Mouse (Mus musculus) forebrain, embryonic 15.5 days (tissue): ENCODE measurements around the gene Gm3106. TPM values are rescaled to one million over a fixed set of nuclear protein-coding genes. Genes with fewer than 3 reads are reported as not detected.
"Not testable (repeated sequence)": the region's sequence is repeated elsewhere in the genome, so short reads cannot be mapped to it uniquely, and the experiment has no call there.

Source experiments
- ATAC-seq: fragments of 200-750 bp; cut with Nextera tagmentation; replicated peaks from 2 replicates; pipeline ENCODE4 v1.8.0; 2017; ENCODE audit warnings: mild to moderate bottlenecking, moderate TSS enrichment, moderate library complexity
- H3K27ac ChIP-seq: fragments of 300-500 bp; sonication (generic); replicated peaks from 2 replicates; pipeline ENCODE4 v1.5.1; 2015; ENCODE audit warnings: mild to moderate bottlenecking, inconsistent platforms
- H3K27me3 ChIP-seq: fragments of 300-500 bp; sonication (generic); 2 replicates; pipeline ENCODE4 v1.6.1; 2015; ENCODE audit warnings: inconsistent platforms
- H3K36me3 ChIP-seq: fragments of 300-500 bp; sonication (generic); 2 replicates; pipeline ENCODE4 v1.6.1; 2015; ENCODE audit warnings: mild to moderate bottlenecking, inconsistent platforms
- H3K4me1 ChIP-seq: fragments of 300-500 bp; sonication (generic); 2 replicates; pipeline ENCODE4 v1.6.1; 2015; ENCODE audit warnings: inconsistent platforms
- H3K4me2 ChIP-seq: fragments of 300-500 bp; sonication (generic); replicated peaks from 2 replicates; pipeline ENCODE4 v1.6.1; 2015; ENCODE audit warnings: mild to moderate bottlenecking, inconsistent platforms
- H3K4me3 ChIP-seq: fragments of 300-500 bp; sonication (generic); 2 replicates; pipeline ENCODE4 v1.5.1; 2015; ENCODE audit warnings: mild to moderate bottlenecking, inconsistent platforms
- H3K9ac ChIP-seq: fragments of 300-500 bp; sonication (generic); replicated peaks from 2 replicates; pipeline ENCODE4 v1.6.1; 2015; ENCODE audit warnings: mild to moderate bottlenecking, inconsistent platforms
- H3K9me3 ChIP-seq: fragments of 300-500 bp; sonication (generic); 2 replicates; pipeline ENCODE4 v1.6.1; 2016; ENCODE audit warnings: inconsistent platforms
- WGBS: fragments of 180-500 bp; shearing (Covaris S2); methylation state at CpG from one replicate; pipeline ENCODE4 v1.1.7; 2015; ENCODE audit warnings: mixed read lengths; 5-methylcytosine and 5-hydroxymethylcytosine counted together
- polyA plus RNA-seq: library from polyadenylated mRNA; unstranded; fragments of >200 nt; fragmentation: Nextera tagmentation; extraction: Ambion mirVana; gene quantifications from 2 replicates; pipeline ENCODE4 v1.2.1, GENCODE M21; 2015

Gm3106 gene
- polyA plus RNA-seq = not detected in 2 replicates

DNA sequence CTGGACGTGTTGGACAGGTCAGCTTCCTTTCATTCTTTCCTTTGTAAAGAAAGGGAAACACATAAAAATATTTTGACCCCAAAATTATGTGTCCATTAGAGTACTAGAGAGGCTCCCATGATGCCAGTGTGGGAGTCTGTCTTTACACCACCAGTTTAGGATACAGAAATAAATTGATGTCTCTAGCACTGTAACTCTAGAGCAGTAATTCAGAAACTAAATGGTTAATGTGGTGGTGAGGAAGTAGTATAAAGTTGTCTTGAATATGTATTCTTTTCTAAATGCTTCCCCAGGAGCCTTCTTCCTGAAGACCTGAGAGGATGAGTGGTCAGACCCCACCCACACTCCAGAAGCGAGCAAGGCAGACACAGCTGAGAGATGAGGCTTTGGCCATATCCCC lies at the start of gene Gm3106:
Gene Gm3106, plus strand, starts transcription at position 301 of the 400 bp plus-strand sequence.
- not testable (repeated sequence) for H3K9me3 ChIP-seq, H3K4me2 ChIP-seq, H3K4me1 ChIP-seq, H3K27ac ChIP-seq, H3K4me3 ChIP-seq, ATAC-seq, H3K9ac ChIP-seq, H3K36me3 ChIP-seq, H3K27me3 ChIP-seq
- WGBS = no CpG with 5 or more reads among the region's 2 CpGs

Other genes starting within 250 kb of the Gm3106 start
- not detected in 2 replicates for gene BC061212, start 147.5 kb upstream of the Gm3106 start, polyA plus RNA-seq
- not detected in 2 replicates for gene Gm6351, start 141.6 kb upstream of the Gm3106 start, polyA plus RNA-seq
- not detected in 2 replicates for gene A430089I19Rik, start 88.8 kb downstream of the Gm3106 start, polyA plus RNA-seq
- gene Gm6502, start 96.4 kb downstream of the Gm3106 start, polyA plus RNA-seq = not detected in 2 replicates
- gene AA792892, start 121.7 kb downstream of the Gm3106 start, polyA plus RNA-seq = not detected in 2 replicates
- gene Gm7682, start 227.8 kb downstream of the Gm3106 start, polyA plus RNA-seq = not detected in 2 replicates